Mouse (Mus musculus) cerebellum, adult 9-10 months (tissue): ENCODE measurements at regions not wholly inside any gene's neighbourhood (a gene's known extent, or its start where the extent isn't known, plus 50 kb on each side); places are given as distances from the start of the nearest gene placed in this dataset.
A peak's percentile ranks its signal among the peaks of the same experiment; 100 is the strongest.

Source experiments
- DNase-seq: peaks from one replicate; pipeline ENCODE4 v3.0.0; 2022

DNA sequence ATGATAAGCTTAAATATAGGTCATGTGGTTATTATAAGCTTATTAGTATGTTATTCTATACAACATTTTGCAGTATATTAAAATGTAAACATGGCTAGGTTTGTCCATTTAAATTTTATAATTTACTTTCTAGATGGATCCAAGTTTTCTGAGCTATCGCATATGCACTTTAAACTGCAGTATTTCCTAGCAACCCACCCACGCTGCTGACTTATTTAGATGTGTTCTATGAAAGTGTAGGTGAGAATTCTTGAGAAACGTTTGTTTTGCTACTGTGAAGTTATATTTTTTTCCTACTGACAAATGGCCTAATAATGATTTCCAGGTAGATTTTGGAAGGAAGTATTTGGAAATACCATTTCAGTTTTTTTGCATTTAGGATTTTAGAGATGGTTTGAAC is 308.0 kb downstream of the Gbe1 start:
- DNase-seq = no peak

DNA sequence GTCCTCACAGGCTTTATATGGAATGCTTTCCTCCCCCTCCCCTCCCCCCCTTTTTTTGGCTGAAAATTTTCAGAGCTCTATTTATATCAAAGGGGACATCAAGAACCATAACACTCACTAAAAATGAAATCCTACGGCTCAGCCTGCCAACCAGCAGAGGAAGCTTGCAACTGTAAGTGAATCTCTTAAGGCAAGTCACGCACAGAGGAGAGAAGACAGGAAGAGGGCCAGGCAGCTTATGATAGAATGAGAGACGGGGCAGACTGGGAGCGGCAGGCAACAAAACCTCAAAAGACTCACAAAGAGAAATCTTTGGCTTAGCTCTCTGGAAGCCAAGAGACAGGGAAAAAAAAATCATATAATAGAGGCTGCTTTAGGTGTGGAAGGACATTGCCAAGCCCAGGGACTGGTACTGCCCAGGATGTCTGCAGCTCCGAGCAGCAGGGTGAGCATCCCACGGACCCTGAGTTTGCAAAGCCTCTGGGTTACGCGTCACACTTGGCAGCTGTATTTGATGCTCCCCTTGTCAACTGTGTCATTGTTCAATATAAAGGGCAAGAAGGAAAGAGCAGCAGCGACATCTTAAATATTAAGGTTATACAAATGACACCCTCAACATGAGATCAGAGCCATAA is 330.0 kb downstream of the Gbe1 start:
- DNase-seq = no peak

DNA sequence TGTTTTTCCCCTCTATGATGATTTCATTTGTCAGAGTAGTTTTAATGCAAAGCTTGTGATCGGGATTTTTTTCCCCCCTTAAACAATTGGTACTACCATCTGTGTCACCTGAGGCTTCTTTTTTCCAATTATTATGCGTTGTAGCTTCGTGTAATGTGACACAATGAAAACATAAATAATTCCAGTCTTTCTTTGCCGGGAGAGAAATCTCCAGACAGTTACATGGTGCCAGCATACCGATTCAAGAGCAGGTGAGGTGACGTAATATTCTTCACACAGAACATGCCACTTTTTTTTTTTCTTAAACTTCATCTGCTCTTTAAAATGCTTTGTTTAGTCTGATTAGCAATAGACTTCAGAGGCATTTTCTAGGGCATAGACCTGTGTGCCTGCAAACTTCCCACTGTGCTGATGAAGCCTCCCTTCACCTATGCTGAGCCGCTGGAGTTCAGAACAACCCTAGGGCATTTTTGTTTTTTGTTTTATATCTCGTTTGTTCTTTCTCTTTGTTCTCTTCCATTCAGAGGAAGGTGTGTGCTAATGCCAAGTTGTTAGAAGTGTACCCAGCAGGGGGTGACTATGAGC is 331.0 kb downstream of the Gbe1 start:
- DNase-seq = no peak

DNA sequence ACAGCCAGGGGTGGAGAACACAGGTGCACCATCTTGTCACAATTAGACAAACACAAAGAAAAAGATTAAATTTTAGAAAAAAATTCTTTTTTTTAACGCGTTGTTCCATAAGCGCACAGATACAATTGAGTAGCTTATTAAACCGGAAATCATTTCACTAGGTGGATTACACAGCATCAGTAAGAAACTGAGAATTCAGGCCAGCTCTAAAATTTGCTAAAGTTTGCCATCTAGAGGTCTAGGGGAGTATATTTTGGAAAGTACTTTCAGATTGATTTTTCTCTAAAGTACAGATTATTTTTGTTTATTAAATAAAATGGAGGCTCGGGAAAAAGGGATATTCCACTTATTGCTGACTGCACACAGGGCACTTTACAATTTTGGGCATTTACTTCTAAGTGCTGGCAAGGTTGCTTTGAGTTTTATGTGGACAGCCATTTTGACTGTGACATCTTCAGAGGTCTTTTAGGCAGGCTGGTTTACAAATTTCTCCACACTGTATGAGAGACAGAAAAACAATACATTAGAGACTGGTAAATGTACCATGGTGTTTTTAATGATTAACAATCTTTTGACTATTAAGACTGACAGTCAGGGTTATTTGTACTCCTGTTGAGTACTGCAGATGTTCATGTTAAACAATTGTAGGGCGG is 340.8 kb downstream of the Gbe1 start:
- no peak for DNase-seq

DNA sequence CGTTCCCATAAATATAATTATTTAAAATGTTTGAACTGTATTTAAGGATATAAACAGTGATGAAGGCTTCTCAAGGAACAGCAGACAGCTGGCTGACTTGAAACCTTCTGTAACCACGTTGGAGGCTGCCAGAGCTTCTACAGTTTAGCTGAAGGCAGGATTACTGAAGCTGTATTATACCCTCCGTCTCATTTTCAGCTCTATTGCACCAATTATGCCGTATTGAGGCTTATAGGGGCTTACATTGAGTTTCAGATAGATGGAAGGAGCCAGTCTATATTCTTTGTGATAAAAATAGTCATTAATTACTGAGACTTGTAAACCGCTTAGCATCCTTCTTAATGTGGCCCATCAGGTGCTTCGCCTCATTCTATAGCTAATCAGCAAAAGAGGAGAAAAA is 376.1 kb downstream of the Gbe1 start:
- DNase-seq = no peak

DNA sequence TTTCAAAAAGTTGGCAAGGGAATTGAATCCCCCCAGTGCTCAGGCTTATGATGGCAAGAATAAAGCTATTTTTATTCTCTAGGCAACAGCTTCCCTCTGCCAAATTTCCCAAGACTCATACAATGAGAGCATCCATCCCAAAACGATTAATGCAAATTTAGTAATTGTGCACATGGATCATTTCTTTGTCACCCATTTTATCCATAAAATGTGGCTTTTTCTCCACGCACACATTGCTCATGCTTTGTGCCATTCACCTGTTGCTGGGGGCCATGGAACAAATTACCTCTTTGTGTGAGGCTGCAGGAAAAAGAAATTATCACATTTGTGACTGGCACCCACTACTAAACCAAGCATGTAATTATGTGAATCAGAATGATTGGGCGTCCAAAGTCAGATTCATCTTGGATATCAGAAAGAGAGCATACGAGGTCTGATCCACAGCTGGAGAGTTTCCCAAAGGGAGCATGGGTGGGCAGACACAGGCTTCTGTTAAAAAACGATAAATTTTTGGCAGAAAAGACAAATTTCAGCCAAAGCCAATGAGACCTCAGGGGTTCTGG is 411.1 kb downstream of the Gbe1 start:
- DNase-seq = peak; percentile 1

DNA sequence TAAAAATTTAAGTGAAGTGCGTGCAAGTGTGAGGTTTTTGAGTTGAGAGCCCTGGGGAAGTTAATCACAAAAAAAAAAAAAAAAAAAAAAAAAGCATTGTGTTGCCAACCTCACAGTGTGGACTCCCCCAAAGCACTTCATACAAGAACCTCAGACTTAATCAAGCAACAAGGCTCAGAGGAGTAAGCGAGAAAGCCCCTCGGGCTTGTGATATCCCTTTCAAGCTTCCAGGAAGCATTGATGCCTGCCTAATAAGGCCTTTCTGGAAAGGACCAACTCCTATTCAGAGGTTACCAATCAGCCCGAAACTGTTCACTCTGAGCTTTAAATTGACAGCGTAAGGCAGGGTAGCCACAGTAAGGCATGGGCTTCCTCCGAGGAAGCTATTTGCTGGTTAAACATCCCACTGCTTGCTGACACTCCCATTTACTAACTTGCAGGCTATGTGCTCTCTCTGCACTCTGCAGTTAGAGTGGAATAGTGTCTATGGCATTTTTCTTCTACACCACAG is 411.6 kb downstream of the Gbe1 start:
- no peak for DNase-seq

DNA sequence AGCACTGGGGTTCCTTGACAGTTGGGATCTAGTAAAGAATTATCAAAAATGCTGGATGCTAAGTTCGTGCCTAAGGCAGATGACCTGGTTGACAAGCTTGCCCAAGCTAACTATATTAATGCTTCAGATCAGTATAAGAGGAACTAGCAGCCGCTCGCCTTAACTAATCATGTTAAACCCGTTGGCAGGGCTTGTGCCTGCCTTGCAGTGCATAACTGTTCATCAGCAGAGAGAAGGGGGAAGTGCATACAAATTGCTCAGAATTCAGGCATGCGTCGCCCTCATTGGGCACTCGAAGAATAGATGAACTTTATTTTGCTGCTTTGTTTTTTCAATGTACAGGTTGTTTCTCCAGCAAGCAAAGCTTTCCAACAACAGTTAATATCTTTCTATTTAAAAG is 419.3 kb downstream of the Gbe1 start:
- no peak for DNase-seq

DNA sequence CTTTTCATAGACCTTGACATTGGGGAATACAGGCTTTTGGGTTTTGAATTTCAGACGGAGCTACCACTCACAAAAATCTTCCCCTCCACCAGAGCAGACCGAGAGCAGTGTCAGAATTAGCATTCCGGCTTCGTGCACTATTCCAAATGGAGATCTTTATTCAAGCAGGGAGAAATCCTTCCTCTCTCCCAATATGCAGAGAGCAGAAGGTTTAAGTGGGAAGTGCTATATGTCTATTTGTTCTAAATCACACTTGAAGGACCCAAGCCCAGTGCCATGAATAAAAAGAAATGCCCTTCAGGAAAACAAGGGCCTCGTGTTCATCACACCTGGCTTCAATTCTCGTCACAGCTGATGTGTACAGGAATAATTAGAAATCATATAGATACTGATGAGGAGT is 426.3 kb downstream of the Gbe1 start:
- DNase-seq = no peak

DNA sequence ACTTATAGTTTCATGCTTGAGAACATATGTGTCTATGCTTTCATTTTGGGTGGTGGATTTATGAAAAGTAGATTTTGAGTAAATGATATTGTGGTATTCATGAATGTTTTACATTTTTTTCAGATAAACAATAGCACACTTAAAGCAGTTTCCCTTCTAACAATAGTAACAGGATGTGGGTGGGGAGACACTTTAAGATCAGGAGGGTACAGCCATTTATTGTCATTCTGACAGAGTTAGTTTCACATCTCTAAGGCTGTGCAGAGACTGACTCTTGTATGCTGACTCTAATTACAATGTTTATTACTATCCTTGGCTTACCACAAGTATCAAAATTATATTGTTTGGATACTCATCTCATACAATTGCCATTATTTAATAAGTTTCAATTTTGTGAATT is 440.5 kb downstream of the Gbe1 start:
- DNase-seq = no peak

DNA sequence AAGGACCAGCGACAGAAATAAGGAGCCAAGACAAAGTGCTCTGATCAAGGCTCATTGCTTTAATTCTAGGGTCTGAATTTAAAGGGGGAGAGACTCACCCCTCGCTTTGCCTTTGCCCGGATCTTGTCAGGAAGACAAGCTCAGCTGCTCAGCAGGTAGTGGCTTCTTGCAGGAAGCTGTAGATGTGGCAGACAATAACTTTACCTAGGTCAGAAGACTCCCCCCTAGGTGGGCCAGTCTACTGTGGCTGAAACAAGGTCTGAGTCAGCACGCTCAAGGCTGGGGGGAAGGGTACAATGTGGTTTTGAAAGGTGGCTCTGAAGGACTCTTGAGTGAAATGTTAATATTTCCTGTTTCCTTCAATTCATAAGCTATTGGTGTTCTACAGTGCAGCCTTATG is 484.3 kb downstream of the Gbe1 start:
- no peak for DNase-seq

DNA sequence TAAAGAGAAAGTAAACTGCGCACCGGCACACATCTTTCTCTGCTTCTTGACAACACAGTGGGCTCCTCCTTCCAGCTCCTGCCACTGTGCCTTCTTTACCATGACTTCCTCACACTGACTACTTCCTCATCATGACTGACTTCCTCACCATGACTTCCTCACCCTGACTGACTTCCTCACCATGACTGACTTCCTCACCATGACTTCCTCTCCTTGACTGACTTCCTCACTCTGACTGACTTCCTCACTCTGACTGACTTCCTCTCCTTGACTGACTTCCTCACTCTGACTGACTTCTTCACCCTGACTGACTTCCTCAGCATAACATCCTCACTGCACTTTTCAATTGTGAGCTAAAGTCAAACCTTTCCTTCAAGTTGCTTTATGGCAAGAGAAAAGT is 489.8 kb downstream of the Gbe1 start:
- DNase-seq = no peak

DNA sequence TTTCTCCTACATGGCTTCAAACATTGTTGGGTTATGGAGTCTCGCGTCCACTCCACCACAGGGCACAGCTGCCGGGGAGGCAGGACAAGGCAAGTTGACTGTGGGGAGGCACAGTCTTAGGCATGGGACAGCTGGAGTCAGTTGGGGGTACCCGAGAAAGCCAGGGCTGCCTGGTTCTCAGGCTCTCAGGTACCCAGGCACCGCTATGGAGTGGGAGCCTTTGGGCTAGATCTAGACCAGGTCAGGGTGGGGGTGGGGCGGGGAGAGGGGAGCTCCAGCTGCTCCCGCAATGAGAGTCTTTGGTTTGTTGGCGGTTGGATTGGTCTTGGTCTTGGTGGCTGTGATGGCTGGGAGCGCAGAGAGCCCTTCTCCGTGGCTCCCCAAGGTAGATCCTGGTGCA is 512.2 kb downstream of the Gbe1 start:
- no peak for DNase-seq

DNA sequence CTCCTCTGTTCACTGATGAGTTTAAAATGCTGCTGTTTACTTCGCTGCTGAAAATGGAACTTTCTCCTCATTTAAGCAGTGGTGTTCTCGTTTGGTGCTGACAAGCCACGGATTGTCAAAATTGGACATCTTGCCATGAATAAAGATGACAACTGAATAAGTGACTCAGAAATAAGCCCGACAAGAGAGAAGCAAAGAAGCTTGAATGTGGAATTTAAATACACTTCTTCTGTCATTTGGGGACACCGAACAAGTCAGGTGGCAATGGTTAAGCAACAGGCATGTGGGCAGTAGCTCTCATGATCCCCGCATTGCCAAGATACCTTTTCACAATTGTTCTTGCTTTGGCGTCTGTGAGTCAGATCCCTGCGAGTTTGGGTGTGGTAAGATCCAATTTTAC is 521.3 kb downstream of the Gbe1 start:
- no peak for DNase-seq

DNA sequence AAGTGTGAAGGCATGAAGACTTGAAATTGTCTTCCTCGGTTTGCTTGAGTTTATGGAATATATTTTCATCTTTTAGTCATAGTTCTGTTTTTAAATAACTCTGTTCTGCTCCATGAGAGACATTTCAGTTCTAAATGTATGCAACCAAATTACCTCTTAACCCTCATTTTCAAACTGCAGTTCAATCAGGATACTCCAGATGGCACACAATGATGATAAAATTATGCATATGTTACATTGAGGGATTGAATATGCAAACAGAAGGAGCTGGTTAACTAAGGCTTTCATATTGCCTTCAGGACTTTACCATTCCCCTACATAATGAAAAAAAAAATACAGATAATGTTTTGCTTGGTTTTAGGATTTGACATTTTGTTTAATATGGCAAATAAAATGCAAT is 524.4 kb downstream of the Gbe1 start:
- no peak for DNase-seq

DNA sequence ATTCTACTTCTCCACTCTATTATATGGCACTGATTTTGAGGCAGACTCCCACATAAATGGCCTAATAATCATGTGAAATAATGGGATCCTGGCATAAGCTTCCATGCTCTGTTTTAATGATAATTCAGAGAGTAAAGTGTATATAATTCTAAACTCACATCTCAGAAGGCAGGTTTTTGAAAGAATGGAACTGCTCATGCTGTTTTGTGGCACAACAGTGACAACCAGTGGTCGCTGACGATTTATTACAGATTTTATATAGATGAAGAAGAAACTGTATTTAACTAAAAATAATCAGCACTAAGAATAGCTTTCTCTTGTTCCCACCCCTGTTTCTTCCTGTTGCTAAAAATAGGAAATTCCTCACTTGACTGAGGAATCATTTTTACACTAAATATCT is 554.5 kb downstream of the Gbe1 start:
- no peak for DNase-seq

DNA sequence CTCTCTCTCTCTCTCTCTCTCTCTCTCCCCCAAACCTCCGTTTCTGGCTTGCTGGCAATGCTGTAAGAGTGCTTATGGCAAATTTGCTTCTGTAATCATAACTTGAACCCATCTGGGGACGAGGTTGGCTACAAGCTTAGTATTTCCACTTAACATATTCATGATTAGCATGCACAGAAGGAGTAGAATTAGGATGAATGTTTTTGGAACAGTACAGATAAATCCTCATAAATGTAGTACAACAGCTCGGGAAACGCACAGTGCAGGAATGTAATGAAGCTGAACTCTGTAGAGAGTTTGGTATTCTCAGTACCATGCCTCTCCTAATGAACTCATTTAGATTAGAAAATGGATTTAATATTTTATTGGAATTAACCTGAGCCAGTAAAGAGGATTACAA is 555.5 kb downstream of the Gbe1 start:
- no peak for DNase-seq

DNA sequence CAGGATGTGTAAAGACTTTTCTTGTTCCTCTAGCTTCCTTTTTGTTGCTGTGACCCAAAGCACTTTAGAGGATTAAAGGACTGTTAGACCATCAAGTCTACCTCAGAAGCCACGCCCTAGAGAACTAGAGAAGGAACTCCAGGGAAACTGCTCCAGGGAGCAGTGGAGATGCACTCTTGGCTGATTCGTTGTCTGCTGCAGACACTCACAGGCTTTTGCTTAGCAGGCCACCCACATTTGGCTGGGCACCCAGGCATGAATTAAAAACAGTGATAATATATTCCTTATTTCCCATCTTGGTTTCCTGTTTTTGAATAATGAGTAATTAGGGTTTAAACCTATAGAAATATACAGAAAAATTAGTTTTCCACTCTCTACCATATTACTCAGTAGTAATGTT is 560.3 kb downstream of the Gbe1 start:
- no peak for DNase-seq

DNA sequence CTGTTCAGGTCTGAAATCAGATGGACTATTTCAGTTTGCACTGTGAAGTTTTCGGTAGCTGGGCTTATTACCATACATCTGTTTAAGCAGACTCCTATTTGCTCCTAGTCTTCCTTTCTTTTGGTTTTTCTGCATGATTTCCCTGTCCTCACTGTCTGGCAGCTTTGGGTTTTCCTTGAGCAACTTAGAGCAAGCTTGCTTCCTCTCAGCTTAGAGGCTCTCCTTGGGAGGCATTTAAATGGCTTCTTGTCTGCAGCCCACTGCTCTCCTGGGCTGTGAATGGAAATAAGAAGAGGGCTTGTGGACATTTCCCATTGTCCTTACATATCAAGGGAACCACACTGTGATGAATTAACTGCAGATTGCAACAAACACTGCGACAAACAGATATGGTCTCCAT is 566.9 kb downstream of the Gbe1 start:
- DNase-seq = no peak

DNA sequence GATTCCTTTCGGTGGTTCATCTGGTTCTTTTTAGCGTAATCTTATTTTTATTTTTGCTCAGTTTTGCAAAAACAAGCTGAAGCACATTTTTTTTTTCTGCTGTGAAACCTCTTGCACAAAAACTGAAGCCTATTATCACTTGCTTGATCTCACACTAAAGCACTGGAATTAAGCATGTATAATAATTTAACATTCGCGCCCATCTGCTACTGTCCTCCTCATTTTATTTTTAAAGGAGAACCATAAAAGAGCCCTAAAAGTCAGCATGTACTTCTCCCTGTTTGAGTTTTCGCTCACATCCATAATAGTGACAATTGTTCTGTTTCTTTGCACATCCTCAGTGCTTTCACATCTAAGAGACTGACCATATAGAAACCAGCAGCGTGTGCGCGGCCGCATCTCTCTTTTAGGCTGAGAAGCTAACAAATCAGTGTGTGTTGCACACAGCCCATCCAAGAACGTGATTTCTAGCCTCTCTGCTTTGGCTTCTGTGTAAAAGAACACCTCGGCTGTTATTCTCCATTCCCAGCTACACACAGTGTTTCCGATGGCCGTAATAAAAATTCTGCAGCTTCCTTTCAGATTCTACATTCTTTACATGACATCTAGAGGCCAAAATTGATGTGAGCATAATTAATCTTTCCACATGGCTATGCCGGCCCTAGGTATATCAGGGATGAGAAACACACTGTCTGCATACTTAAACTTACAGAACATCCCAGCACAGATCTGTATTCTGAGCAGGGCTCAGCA is 567.5 kb downstream of the Gbe1 start:
- no peak for DNase-seq

DNA sequence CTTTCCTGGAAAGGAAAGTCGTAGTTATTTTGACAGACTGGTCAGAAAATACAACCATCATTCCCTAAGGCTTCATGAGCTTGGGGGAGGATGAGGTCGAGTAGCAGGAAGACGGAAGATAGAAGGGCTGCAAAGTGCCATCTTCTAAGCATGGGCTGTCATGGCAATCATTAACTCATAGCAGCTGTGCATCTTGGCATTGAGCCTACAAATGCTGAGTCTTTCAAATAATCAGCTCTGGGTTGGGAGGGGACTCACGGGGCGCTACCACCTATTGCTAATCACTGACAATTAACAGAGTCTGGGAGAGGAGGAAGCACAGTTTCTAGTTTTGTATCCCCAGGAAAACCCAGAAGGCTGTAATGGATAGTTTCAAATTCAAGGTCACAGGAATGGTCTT is 586.3 kb downstream of the Gbe1 start:
- no peak for DNase-seq

DNA sequence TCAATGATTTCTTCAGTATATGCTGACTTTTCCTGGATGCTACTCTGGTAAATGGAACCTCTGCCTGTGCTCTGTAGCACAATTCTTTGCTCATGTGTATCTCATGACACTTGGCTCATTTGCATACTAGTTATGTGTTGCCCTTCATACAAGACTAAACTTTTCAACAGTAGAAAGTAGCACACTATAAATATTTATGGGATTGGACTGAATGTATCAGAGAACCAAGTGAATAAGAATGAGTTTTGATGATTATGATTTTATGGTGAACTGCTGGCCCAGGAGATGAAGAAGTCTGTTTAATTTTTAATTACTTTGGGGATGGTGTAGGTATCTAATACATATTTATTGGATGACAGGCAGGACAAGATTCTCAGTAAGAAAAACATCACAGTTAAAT is 606.3 kb downstream of the Gbe1 start:
- no peak for DNase-seq

DNA sequence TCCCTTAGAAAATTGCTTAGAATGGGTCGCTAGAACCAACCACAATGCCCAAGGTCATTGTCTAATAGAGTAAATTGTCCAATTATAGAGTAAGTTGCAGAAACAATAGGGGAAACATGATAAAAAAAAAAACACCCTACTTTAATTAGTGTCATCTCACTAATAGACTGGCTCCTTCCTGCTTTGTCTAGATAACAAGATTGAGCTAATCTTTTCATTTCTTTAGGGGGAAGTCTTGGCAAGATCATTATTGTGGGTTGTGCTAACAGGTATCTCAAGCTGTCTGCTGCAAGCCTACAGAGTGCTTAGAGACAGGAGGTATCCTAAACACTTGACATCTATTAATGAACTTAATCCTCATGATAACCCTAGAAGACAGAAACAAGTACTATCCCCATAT is 615.9 kb downstream of the Gbe1 start:
- no peak for DNase-seq

DNA sequence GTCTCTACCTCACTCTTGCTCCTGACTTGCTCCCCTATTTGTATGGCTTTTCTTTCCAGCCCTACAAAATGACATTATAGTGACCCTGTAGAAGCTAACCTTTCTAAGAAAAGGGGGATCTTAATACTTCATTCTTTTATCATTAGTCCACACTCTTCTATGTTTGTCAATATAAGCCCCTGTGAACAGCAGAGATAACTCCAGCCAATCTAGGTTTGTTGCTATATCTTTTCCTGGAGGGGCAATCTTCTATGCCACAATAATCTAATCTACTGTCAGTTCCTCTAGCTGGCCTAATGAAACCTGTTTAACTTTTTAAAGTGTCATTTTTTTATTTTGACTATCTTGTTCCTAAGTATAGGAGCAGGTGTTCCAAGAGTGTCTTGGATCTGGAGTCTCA is 622.2 kb downstream of the Gbe1 start:
- DNase-seq = no peak
